Mouse (Mus musculus): ENCODE measurements around the gene Ctsk. TPM values are rescaled to one million over a fixed set of nuclear protein-coding genes. Genes with fewer than 3 reads are reported as not detected.
"Not testable (repeated sequence)": the region's sequence is repeated elsewhere in the genome, so short reads cannot be mapped to it uniquely, and the experiment has no call there.

Gene Ctsk
- polyA plus RNA-seq, 1 experiment, result 1.2 TPM

- Histone ChIP-seq H3K4me1 (ENCODE audit: control insufficient read depth, insufficient read depth, low read length) (no peaks in the 10 kb centered on the region), H3K27me3 (ENCODE audit: control insufficient read depth, insufficient read depth, low read length) (no peaks in the 10 kb centered on the region), H3K4me3 (ENCODE audit: control insufficient read depth, low read depth, low read length) (no peak overlapping the region), H3K36me3 (ENCODE audit: control insufficient read depth, insufficient read depth, low read length) (no peaks in the 10 kb centered on the region), H3K27ac (ENCODE audit: control insufficient read depth, insufficient read depth, low read depth, low read length) (no peak overlapping the region)
- TF ChIP-seq POLR2A (IDR thresholded peaks at IDR 0.05; ENCODE audit: control insufficient read depth, low read depth, low read length) (no peak), CTCF (IDR thresholded peaks at IDR 0.05; ENCODE audit: control insufficient read depth, insufficient read depth, insufficient replicate concordance, low read depth, low read length) (no peak)
Observed at GRCm38 (mm10) chr3:95534927-95535326, 35.9 kb downstream of the Ctsk start.

GRCm38 (mm10) chr3:95538936-95539335 is 39.9 kb downstream of the Ctsk start:
- H3K27me3 ChIP-seq (ENCODE audit: control insufficient read depth, insufficient read depth, low read length), result no peaks in the 10 kb centered on the region
- H3K36me3 ChIP-seq (ENCODE audit: control insufficient read depth, insufficient read depth, low read length), result no peaks in the 10 kb centered on the region
- no peaks in the 10 kb centered on the region for H3K4me1 ChIP-seq (ENCODE audit: control insufficient read depth, insufficient read depth, low read length)
- TF ChIP-seq POLR2A (IDR thresholded peaks at IDR 0.05; ENCODE audit: control insufficient read depth, low read depth, low read length) (no peak), CTCF (IDR thresholded peaks at IDR 0.05; ENCODE audit: control insufficient read depth, insufficient read depth, insufficient replicate concordance, low read depth, low read length) (no peak)
- H3K27ac ChIP-seq (ENCODE audit: control insufficient read depth, insufficient read depth, low read depth, low read length), result no peak overlapping the region
- H3K4me3 ChIP-seq (ENCODE audit: control insufficient read depth, low read depth, low read length), result no peak overlapping the region

- Histone ChIP-seq H3K4me3 (ENCODE audit: control insufficient read depth, low read depth, low read length) (no peak overlapping the region), H3K4me1 (ENCODE audit: control insufficient read depth, insufficient read depth, low read length) (no peaks in the 10 kb centered on the region), H3K27ac (ENCODE audit: control insufficient read depth, insufficient read depth, low read depth, low read length) (no peak overlapping the region), H3K36me3 (ENCODE audit: control insufficient read depth, insufficient read depth, low read length) (no peaks in the 10 kb centered on the region), H3K27me3 (ENCODE audit: control insufficient read depth, insufficient read depth, low read length) (no peaks in the 10 kb centered on the region)
- TF ChIP-seq POLR2A (IDR thresholded peaks at IDR 0.05; ENCODE audit: control insufficient read depth, low read depth, low read length) (no peak), CTCF (IDR thresholded peaks at IDR 0.05; ENCODE audit: control insufficient read depth, insufficient read depth, insufficient replicate concordance, low read depth, low read length) (no peak)
Observed at GRCm38 (mm10) chr3:95539837-95540236, 40.8 kb downstream of the Ctsk start.

GRCm38 (mm10) chr3:95541186-95541585 is 42.1 kb downstream of the Ctsk start:
- H3K4me3 ChIP-seq (ENCODE audit: control insufficient read depth, low read depth, low read length); H3K4me1 ChIP-seq (ENCODE audit: control insufficient read depth, insufficient read depth, low read length); H3K27me3 ChIP-seq (ENCODE audit: control insufficient read depth, insufficient read depth, low read length); H3K36me3 ChIP-seq (ENCODE audit: control insufficient read depth, insufficient read depth, low read length); H3K27ac ChIP-seq (ENCODE audit: control insufficient read depth, insufficient read depth, low read depth, low read length): not testable (repeated sequence)

- TF ChIP-seq POLR2A (IDR thresholded peaks at IDR 0.05; ENCODE audit: control insufficient read depth, low read depth, low read length), result no peak
- H3K36me3 ChIP-seq (ENCODE audit: control insufficient read depth, insufficient read depth, low read length), result no peaks in the 10 kb centered on the region
- H3K27me3 ChIP-seq (ENCODE audit: control insufficient read depth, insufficient read depth, low read length), result no peaks in the 10 kb centered on the region
Observed at GRCm38 (mm10) chr3:95542171-95542570, 43.1 kb downstream of the Ctsk start.

GRCm38 (mm10) chr3:95542981-95543380 is 43.9 kb downstream of the Ctsk start:
- Histone ChIP-seq H3K4me1 (ENCODE audit: control insufficient read depth, insufficient read depth, low read length) (no peaks in the 10 kb centered on the region; the same call in 1 of the 2 replicates), H3K27me3 (ENCODE audit: control insufficient read depth, insufficient read depth, low read length) (no peaks in the 10 kb centered on the region), H3K27ac (ENCODE audit: control insufficient read depth, insufficient read depth, low read depth, low read length) (no peak overlapping the region), H3K36me3 (ENCODE audit: control insufficient read depth, insufficient read depth, low read length) (no peaks in the 10 kb centered on the region), H3K4me3 (ENCODE audit: control insufficient read depth, low read depth, low read length) (no peak overlapping the region)
- TF ChIP-seq CTCF (IDR thresholded peaks at IDR 0.05; ENCODE audit: control insufficient read depth, insufficient read depth, insufficient replicate concordance, low read depth, low read length), result no peak
- TF ChIP-seq POLR2A (IDR thresholded peaks at IDR 0.05; ENCODE audit: control insufficient read depth, low read depth, low read length), result no peak

More at GRCm38 (mm10) chr3:95542171-95542570, 43.1 kb downstream of the Ctsk start:
- Histone ChIP-seq H3K4me3 (ENCODE audit: control insufficient read depth, low read depth, low read length) (no peak overlapping the region), H3K27ac (ENCODE audit: control insufficient read depth, insufficient read depth, low read depth, low read length) (no peak overlapping the region), H3K4me1 (ENCODE audit: control insufficient read depth, insufficient read depth, low read length) (no peaks in the 10 kb centered on the region; the same call in 1 of the 2 replicates)

- no peaks in the 10 kb centered on the region; the same call in 1 of the 2 replicates for H3K4me1 ChIP-seq (ENCODE audit: control insufficient read depth, insufficient read depth, low read length)
- TF ChIP-seq POLR2A (IDR thresholded peaks at IDR 0.05; ENCODE audit: control insufficient read depth, low read depth, low read length) (no peak), CTCF (IDR thresholded peaks at IDR 0.05; ENCODE audit: control insufficient read depth, insufficient read depth, insufficient replicate concordance, low read depth, low read length) (no peak)
- no peaks in the 10 kb centered on the region for H3K27me3 ChIP-seq (ENCODE audit: control insufficient read depth, insufficient read depth, low read length)
- H3K4me3 ChIP-seq (ENCODE audit: control insufficient read depth, low read depth, low read length), result no peak overlapping the region
- no peaks in the 10 kb centered on the region for H3K36me3 ChIP-seq (ENCODE audit: control insufficient read depth, insufficient read depth, low read length)
- H3K27ac ChIP-seq (ENCODE audit: control insufficient read depth, insufficient read depth, low read depth, low read length), result no peak overlapping the region
Observed at GRCm38 (mm10) chr3:95550176-95550575, 51.1 kb downstream of the Ctsk start.

- Histone ChIP-seq H3K36me3 (ENCODE audit: control insufficient read depth, insufficient read depth, low read length) (no peaks in the 10 kb centered on the region), H3K27ac (ENCODE audit: control insufficient read depth, insufficient read depth, low read depth, low read length) (no peak overlapping the region), H3K27me3 (ENCODE audit: control insufficient read depth, insufficient read depth, low read length) (no peaks in the 10 kb centered on the region), H3K4me3 (ENCODE audit: control insufficient read depth, low read depth, low read length) (no peak overlapping the region), H3K4me1 (ENCODE audit: control insufficient read depth, insufficient read depth, low read length) (peaks cover 2% of the 10 kb centered on the region; the same call in 1 of the 2 replicates)
- TF ChIP-seq CTCF (IDR thresholded peaks at IDR 0.05; ENCODE audit: control insufficient read depth, insufficient read depth, insufficient replicate concordance, low read depth, low read length) (no peak), POLR2A (IDR thresholded peaks at IDR 0.05; ENCODE audit: control insufficient read depth, low read depth, low read length) (no peak)
Observed at GRCm38 (mm10) chr3:95553986-95554385, 54.9 kb downstream of the Ctsk start.

Other genes with a start within 250 kb of the Ctsk start
- 1.9 and 2.0 TPM in 2 replicates for gene Bnipl, start 248.1 kb upstream of the Ctsk start, polyA plus RNA-seq (2012; rRNA removed)
- 60.3 and 61.1 TPM in 2 replicates for gene Mindy1, start 217.9 kb upstream of the Ctsk start, polyA plus RNA-seq (2012; rRNA removed)
- 18.3 and 19.1 TPM in 2 replicates for gene Prune1, start 217.2 kb upstream of the Ctsk start, polyA plus RNA-seq (2012; rRNA removed)
- gene Anxa9, start 192.1 kb upstream of the Ctsk start, polyA plus RNA-seq (2012; rRNA removed), result 7.6 and 7.8 TPM in 2 replicates
- gene Cers2, start 184.5 kb upstream of the Ctsk start, polyA plus RNA-seq (2012; rRNA removed), result 27.5 and 27.6 TPM in 2 replicates
- 20.0 and 24.3 TPM in 2 replicates for gene Setdb1, start 142.1 kb upstream of the Ctsk start, polyA plus RNA-seq (2012; rRNA removed)
- gene 4930558C23Rik, start 96.4 kb upstream of the Ctsk start, polyA plus RNA-seq (2012; rRNA removed), result 198 and 300 TPM in 2 replicates
- gene Arnt, start 64.9 kb upstream of the Ctsk start, polyA plus RNA-seq (2012; rRNA removed), result 13.6 TPM in 2 replicates
- gene Ctss, start 27.5 kb downstream of the Ctsk start, polyA plus RNA-seq (2012; rRNA removed), result 1.6 and 1.7 TPM in 2 replicates
- gene Hormad1, start 60.4 kb downstream of the Ctsk start, polyA plus RNA-seq (2012; rRNA removed), result 19.5 and 29.7 TPM in 2 replicates
- gene Golph3l, start 89.7 kb downstream of the Ctsk start, polyA plus RNA-seq (2012; rRNA removed), result 6.7 and 7.8 TPM in 2 replicates
- gene Ensa, start 125.7 kb downstream of the Ctsk start, polyA plus RNA-seq (2012; rRNA removed), result 11.1 and 13.9 TPM in 2 replicates
- 27.4 and 40.2 TPM in 2 replicates for gene Mcl1, start 159.5 kb downstream of the Ctsk start, polyA plus RNA-seq (2012; rRNA removed)
- 0.74 and 2.3 TPM in 2 replicates for gene Adamtsl4, start 188.7 kb downstream of the Ctsk start, polyA plus RNA-seq (2012; rRNA removed)
- 26.7 and 37.2 TPM in 2 replicates for gene Ecm1, start 240.3 kb downstream of the Ctsk start, polyA plus RNA-seq (2012; rRNA removed)